Mouse (Mus musculus) thymus, adult 2 months (tissue): ENCODE measurements around the gene 4930519G04Rik.

Experiments used
- CTCF ChIP-seq: fragments of 200-500 bp; IDR thresholded peaks from 2 replicates; pipeline ENCODE4 v1.5.1; 2012; ENCODE audit warnings: mild to moderate bottlenecking, control low read depth, low read length, moderate library complexity, borderline replicate concordance; ENCODE audit not compliant: control insufficient read depth, poor library complexity, insufficient read depth; ENCODE audit errors: extremely low read depth
- POLR2A ChIP-seq: fragments of 200-500 bp; IDR thresholded peaks from 2 replicates; pipeline ENCODE4 v1.6.1; 2012; ENCODE audit warnings: mild to moderate bottlenecking, low read length, control low read depth, moderate library complexity; ENCODE audit not compliant: control insufficient read depth, poor library complexity, insufficient read depth; ENCODE audit errors: extremely low read depth

DNA sequence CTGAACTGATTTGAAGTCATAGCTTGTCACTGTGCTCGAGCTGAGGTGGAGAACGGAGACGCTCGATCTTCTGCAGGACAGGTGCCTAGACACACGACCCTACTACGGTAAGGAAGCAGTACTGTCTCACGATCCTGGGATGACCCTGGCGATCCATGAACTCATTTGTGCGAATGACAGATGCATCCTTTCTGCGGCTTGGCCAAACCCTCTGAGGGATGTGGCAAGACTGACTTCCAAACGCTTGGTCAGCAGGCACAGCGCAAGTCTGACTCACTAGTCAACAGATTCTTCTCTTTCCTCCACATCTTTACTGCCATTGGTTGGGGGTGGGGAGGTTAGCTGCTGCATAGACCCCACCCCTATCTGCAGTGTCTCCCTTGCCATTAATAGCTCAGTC lies 26.0 kb upstream of the 4930519G04Rik start:
- no peak for TF ChIP-seq CTCF
- no peak for TF ChIP-seq POLR2A
